Mouse (Mus musculus): ENCODE measurements around the gene Ugt1a9.

DNA sequence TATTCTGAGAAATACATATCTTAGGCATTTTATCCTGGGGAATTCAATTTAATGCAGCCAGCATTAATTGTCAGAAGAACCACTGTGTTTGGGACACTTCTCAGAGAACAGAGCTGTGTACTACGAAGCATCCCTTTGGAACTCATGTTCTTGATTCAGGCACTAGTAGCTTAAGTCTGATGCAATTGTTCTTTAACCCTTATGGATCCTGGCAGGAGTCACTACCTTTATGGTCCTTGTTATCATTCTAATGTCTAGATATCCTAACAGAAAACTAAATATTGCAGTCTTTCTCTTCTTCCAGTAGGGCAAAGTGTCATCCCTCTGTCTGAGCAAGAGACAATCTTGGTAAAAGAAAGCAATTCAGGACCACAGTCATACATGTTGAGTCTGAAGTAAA lies 142.5 kb downstream of the Ugt1a9 start:
- TF ChIP-seq POLR2A (IDR thresholded peaks at IDR 0.05; ENCODE audit: low read depth, low read length) (no peak), CTCF (IDR thresholded peaks at IDR 0.05; ENCODE audit: extremely low read depth, insufficient read depth, insufficient read length, insufficient replicate concordance) (no peak)
